Mouse (Mus musculus): ENCODE measurements around the gene March9. TPM values are rescaled to one million over a fixed set of nuclear protein-coding genes. Genes with fewer than 3 reads are reported as not detected.
"Not testable (repeated sequence)": the region's sequence is repeated elsewhere in the genome, so short reads cannot be mapped to it uniquely, and the experiment has no call there.

The March9 gene
- polyA plus RNA-seq, 1 experiment = 13.1 TPM

DNA sequence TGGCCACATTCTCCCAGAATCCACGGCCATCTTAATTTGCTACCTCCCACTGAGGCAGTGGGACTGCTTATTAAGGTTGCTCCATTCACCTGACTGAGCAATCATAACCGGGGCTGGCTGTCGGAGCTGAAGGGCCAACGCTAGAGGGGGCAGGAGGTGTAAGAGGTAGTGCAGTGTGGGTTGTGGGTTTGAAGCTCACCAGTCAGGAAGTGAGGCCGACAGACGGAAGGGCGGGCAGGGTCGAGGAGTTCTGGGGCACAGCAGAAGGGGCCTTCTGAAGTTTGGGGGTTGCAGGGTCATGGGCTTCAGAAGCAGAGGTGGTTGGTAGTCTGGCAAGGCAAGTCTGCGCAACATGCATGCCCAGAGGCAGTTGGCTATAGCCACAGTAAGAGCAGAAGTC is 15.1 kb upstream of the March9 start, which contains the start of gene Agap2:
Gene Agap2 (plus strand): TSS at position 205 of the 400 bp plus-strand sequence.
- TF ChIP-seq POLR2A (IDR thresholded peaks at IDR 0.05; ENCODE audit: low read depth, low read length) = no peak
- no peak for TF ChIP-seq CTCF (conservative IDR thresholded peaks at IDR 0.05; ENCODE audit: insufficient read depth, insufficient read length, low read depth, low read length)
- Histone ChIP-seq H3K4me1 (ENCODE audit: control insufficient read depth, insufficient read depth, low read length) (0 out of 2 replicates have a peak, but pooled peaks cover 2% of the 10 kb centered on the region), H3K36me3 (ENCODE audit: control insufficient read depth, insufficient read depth, low read length) (no peaks in the 10 kb centered on the region), H3K27me3 (replicated peaks; ENCODE audit: control insufficient read depth, insufficient read depth, low read length) (peaks cover 5% of the 10 kb centered on the region), H3K4me3 (ENCODE audit: insufficient read depth, low read depth, low read length) (no peak within 1 kb of the TSS), H3K27ac (ENCODE audit: insufficient read depth, low read depth, low read length) (no peak within 1 kb of the TSS)
- DNase-seq = no peak
- 60% methylated on average over 9 of the region's 9 CpGs for WGBS

DNA sequence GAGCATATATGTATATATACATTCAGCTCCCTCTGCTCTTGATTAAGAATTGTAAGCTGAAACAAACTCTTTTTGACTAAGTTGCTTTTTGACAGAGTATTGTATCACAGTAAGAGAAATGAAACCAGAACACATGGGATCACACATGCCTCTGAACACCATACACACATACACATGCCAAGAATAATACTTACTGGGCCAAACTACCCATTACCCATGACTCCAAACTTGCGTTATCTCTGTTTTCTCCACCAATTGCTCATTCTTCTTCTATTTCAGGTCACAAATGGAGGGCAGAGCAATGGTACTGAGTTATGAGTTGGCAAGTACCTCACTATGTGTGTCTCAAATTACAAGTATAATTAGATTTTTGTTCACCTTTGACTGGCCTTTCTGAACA is 14.0 kb upstream of the March9 start:
- H3K36me3 ChIP-seq (ENCODE audit: control insufficient read depth, insufficient read depth, low read length) = no peaks in the 10 kb centered on the region
- 0 out of 2 replicates have a peak, but pooled peaks cover 2% of the 10 kb centered on the region for H3K27me3 ChIP-seq (replicated peaks; ENCODE audit: control insufficient read depth, insufficient read depth, low read length)
- H3K4me1 ChIP-seq (ENCODE audit: control insufficient read depth, insufficient read depth, low read length) = peaks cover 2% of the 10 kb centered on the region; the same call in 1 of the 2 replicates
- no peak overlapping the region for H3K27ac ChIP-seq (ENCODE audit: insufficient read depth, low read depth, low read length)
- 83% methylated on average over 1 of the region's 1 CpGs for WGBS
- no peak for DNase-seq
- H3K4me3 ChIP-seq (ENCODE audit: insufficient read depth, low read depth, low read length) = no peak overlapping the region
- TF ChIP-seq POLR2A (IDR thresholded peaks at IDR 0.05; ENCODE audit: low read depth, low read length) (no peak), CTCF (conservative IDR thresholded peaks at IDR 0.05; ENCODE audit: insufficient read depth, insufficient read length, low read depth, low read length) (no peak)

GRCm38 (mm10) chr10:127072969-127073368 is 13.0 kb upstream of the March9 start:
- H3K4me3 ChIP-seq (ENCODE audit: insufficient read depth, low read depth, low read length); H3K27me3 ChIP-seq (replicated peaks; ENCODE audit: control insufficient read depth, insufficient read depth, low read length); H3K27ac ChIP-seq (ENCODE audit: insufficient read depth, low read depth, low read length); H3K36me3 ChIP-seq (ENCODE audit: control insufficient read depth, insufficient read depth, low read length); H3K4me1 ChIP-seq (ENCODE audit: control insufficient read depth, insufficient read depth, low read length); DNase-seq: not testable (repeated sequence)
- WGBS = 69% methylated on average over 2 of the region's 2 CpGs

GRCm38 (mm10) chr10:127072270-127072669 is 12.3 kb upstream of the March9 start:
- not testable (repeated sequence) for H3K4me3 ChIP-seq (ENCODE audit: insufficient read depth, low read depth, low read length); H3K27me3 ChIP-seq (replicated peaks; ENCODE audit: control insufficient read depth, insufficient read depth, low read length); DNase-seq; H3K36me3 ChIP-seq (ENCODE audit: control insufficient read depth, insufficient read depth, low read length); H3K27ac ChIP-seq (ENCODE audit: insufficient read depth, low read depth, low read length); H3K4me1 ChIP-seq (ENCODE audit: control insufficient read depth, insufficient read depth, low read length)
- WGBS = 77% methylated on average over 4 of the region's 4 CpGs

- H3K27ac ChIP-seq (ENCODE audit: insufficient read depth, low read depth, low read length) = no peak overlapping the region
- 70% methylated on average over 9 of the region's 9 CpGs for WGBS
- H3K27me3 ChIP-seq (replicated peaks; ENCODE audit: control insufficient read depth, insufficient read depth, low read length) = no peaks in the 10 kb centered on the region
- no peak for DNase-seq
- H3K4me1 ChIP-seq (ENCODE audit: control insufficient read depth, insufficient read depth, low read length) = no peaks in the 10 kb centered on the region; the same call in 1 of the 2 replicates
- H3K4me3 ChIP-seq (ENCODE audit: insufficient read depth, low read depth, low read length) = no peak overlapping the region
- H3K36me3 ChIP-seq (ENCODE audit: control insufficient read depth, insufficient read depth, low read length) = no peaks in the 10 kb centered on the region; the same call in none of the 2 replicates
- TF ChIP-seq POLR2A (IDR thresholded peaks at IDR 0.05; ENCODE audit: low read depth, low read length) (no peak), CTCF (conservative IDR thresholded peaks at IDR 0.05; ENCODE audit: insufficient read depth, insufficient read length, low read depth, low read length) (no peak)
These were observed 11.2 kb upstream of the March9 start for GRCm38 (mm10) chr10:127071203-127071602.

DNA sequence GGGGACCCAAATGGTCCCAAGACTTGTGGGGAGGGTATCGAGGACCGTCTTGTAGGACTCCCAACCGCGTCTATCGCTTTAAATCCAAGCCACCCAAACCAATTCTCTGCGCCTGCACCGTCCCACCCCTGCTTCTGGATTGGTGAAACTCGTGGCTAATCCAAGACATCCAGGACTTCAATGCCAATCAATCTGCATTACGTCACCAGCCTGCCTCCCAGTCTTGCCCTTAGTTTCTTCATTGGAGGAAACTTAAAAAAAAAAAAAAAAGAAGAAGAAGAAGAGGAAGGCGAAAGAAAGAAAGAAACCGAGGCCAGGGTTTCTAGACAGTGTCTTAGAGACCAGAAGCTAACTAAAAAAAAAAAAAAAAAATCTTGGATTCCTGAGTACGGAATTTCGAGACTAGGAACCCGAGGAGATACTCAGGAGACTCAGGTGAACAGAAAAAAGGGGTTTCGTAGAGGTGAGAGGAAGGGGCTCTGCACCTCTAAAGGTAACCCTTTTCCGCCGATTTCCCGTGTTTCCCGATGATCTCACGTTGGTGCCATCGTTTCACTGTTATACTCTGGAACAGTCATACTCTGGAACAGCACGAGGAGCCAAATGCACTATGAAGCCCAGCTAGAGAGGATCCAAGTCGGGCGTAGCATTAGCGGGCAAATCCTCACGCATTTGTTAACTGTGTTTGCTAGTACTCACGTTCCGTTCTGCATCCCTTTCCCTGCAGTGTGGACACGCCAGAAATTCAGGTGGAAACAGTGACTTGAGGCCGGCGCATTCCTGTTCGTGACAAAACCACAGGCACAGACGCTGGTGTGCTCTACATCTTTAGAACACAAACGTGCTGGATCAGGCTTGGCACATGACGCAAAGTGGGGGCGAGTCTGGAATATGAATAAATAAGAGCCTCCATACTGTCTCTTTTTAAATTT is 10.5 kb upstream of the March9 start, which contains the start of gene Tspan31:
Gene Tspan31 (minus strand): TSS at position 75 of the 932 bp plus-strand sequence.
- WGBS = under 1% methylated on average over 36 of the region's 36 CpGs
- peak within 1 kb of the TSS; percentile 71 for H3K27ac ChIP-seq (ENCODE audit: insufficient read depth, low read depth, low read length)
- no peaks in the 10 kb centered on the region; the same call in 1 of the 2 replicates for H3K4me1 ChIP-seq (ENCODE audit: control insufficient read depth, insufficient read depth, low read length)
- H3K27me3 ChIP-seq (replicated peaks; ENCODE audit: control insufficient read depth, insufficient read depth, low read length) = no peaks in the 10 kb centered on the region
- DNase-seq = peak; percentile 98
- TF ChIP-seq CTCF (conservative IDR thresholded peaks at IDR 0.05; ENCODE audit: insufficient read depth, insufficient read length, low read depth, low read length) (no peak), POLR2A (IDR thresholded peaks at IDR 0.05; ENCODE audit: low read depth, low read length) (peak; percentile 48)
- H3K4me3 ChIP-seq (ENCODE audit: insufficient read depth, low read depth, low read length) = peak within 1 kb of the TSS; percentile 86
- peaks cover 1% of the 10 kb centered on the region for H3K36me3 ChIP-seq (ENCODE audit: control insufficient read depth, insufficient read depth, low read length)
